Mouse (Mus musculus) liver, adult 2 months (tissue): ENCODE data around the gene Syn3. TPM values are rescaled to one million over a fixed set of nuclear protein-coding genes. Genes with fewer than 3 reads are reported as not detected.
"Not testable (repeated sequence)": the region's sequence is repeated elsewhere in the genome, so short reads cannot be mapped to it uniquely, and the experiment has no call there.

Experiments
- DNase-seq: peaks from one replicate; pipeline ENCODE4 v3.0.0-alpha.2; 2011; ENCODE audit warnings: low read depth, low spot score; ENCODE audit errors: extremely low read depth
- H3K27ac ChIP-seq: fragments of 200-500 bp; replicated peaks from 2 replicates; pipeline ENCODE4 v1.5.1; 2012; ENCODE audit warnings: low read depth, mild to moderate bottlenecking, control low read depth, inconsistent platforms, low read length; ENCODE audit not compliant: insufficient read depth
- H3K27me3 ChIP-seq: fragments of 200-500 bp; 2 replicates; pipeline ENCODE4 v1.6.1; 2012; ENCODE audit warnings: mild to moderate bottlenecking, moderate library complexity, low read length, inconsistent platforms; ENCODE audit not compliant: control insufficient read depth, insufficient read depth
- H3K36me3 ChIP-seq: fragments of 200-500 bp; 2 replicates; pipeline ENCODE4 v1.6.1; 2012; ENCODE audit warnings: low read length, inconsistent platforms; ENCODE audit not compliant: control insufficient read depth, insufficient read depth
- H3K4me1 ChIP-seq: fragments of 200-500 bp; 2 replicates; pipeline ENCODE4 v1.6.1; 2011; ENCODE audit warnings: low read length; ENCODE audit not compliant: control insufficient read depth, insufficient read depth
- H3K4me3 ChIP-seq: fragments of 200-500 bp; 2 replicates; pipeline ENCODE4 v1.5.1; 2011; ENCODE audit warnings: low read depth, mild to moderate bottlenecking, control low read depth, low read length, moderate library complexity; ENCODE audit not compliant: insufficient read depth
- H3K79me2 ChIP-seq: fragments of 200-500 bp; 2 replicates; pipeline ENCODE4 v1.6.1; 2012; ENCODE audit warnings: inconsistent platforms, mild to moderate bottlenecking, low read length, moderate library complexity; ENCODE audit not compliant: control insufficient read depth, insufficient read depth
- H3K9ac ChIP-seq: fragments of 200-500 bp; 2 replicates; pipeline ENCODE4 v1.6.1; 2012; ENCODE audit warnings: low read depth, mild to moderate bottlenecking, control low read depth, inconsistent platforms, low read length
- CTCF ChIP-seq: fragments of 200-500 bp; IDR thresholded peaks from 2 replicates; pipeline ENCODE4 v1.5.1; 2011; ENCODE audit warnings: low read depth, low read length, control low read depth
- POLR2A ChIP-seq: fragments of 200-500 bp; IDR thresholded peaks from 2 replicates; pipeline ENCODE4 v1.6.1; 2011; ENCODE audit warnings: low read length, control low read depth; ENCODE audit not compliant: insufficient read depth; ENCODE audit errors: extremely low read depth
- WGBS: fragments of 180-500 bp; shearing (Covaris S2); methylation state at CpG from one replicate; pipeline ENCODE4 v1.1.7; 2018; 5-methylcytosine and 5-hydroxymethylcytosine counted together
- polyA plus RNA-seq: library from polyadenylated mRNA; depleted of rRNA; stranded (reverse); fragments of >200 nt; gene quantifications from 2 replicates; pipeline ENCODE4 v1.2.3, GENCODE M21; 2012
- total RNA-seq: library from RNA; depleted of rRNA; stranded (reverse); fragments of >200 nt; gene quantifications from 2 replicates; pipeline ENCODE4 v1.2.3, GENCODE M21; 2014

The Syn3 gene
- total and polyA plus RNA-seq, 2 experiments = 0.81 to 0.83 TPM

- no peak overlapping the region for H3K27ac ChIP-seq
- no peaks in the 10 kb centered on the region for H3K27me3 ChIP-seq
- H3K79me2 ChIP-seq = no peaks in the 10 kb centered on the region
- H3K4me3 ChIP-seq = no peak overlapping the region
- WGBS = 93% methylated on average over 8 of the region's 8 CpGs
- no peak for DNase-seq
- TF ChIP-seq POLR2A (no peak), CTCF (no peak)
- peaks cover 33% of the 10 kb centered on the region for H3K36me3 ChIP-seq
- no peak overlapping the region for H3K9ac ChIP-seq
- no peaks in the 10 kb centered on the region for H3K4me1 ChIP-seq
Measured at GRCm38 (mm10) chr10:86044066-86044465, 454.6 kb downstream of the Syn3 start.

GRCm38 (mm10) chr10:86043651-86044050 lies 455.0 kb downstream of the Syn3 start:
- Histone ChIP-seq H3K9ac (no peak overlapping the region), H3K27me3 (no peaks in the 10 kb centered on the region), H3K79me2 (no peaks in the 10 kb centered on the region), H3K4me1 (no peaks in the 10 kb centered on the region), H3K4me3 (no peak overlapping the region), H3K27ac (no peak overlapping the region), H3K36me3 (peaks cover 30% of the 10 kb centered on the region)
- DNase-seq = no peak
- WGBS = 89% methylated on average over 4 of the region's 4 CpGs
- no peak for TF ChIP-seq POLR2A
- no peak for TF ChIP-seq CTCF

GRCm38 (mm10) chr10:86034007-86034728 lies 464.5 kb downstream of the Syn3 start:
- H3K27me3 ChIP-seq = no peaks in the 10 kb centered on the region
- H3K4me3 ChIP-seq = no peak overlapping the region
- TF ChIP-seq CTCF (no peak), POLR2A (no peak)
- H3K79me2 ChIP-seq = no peaks in the 10 kb centered on the region
- H3K9ac ChIP-seq = no peak overlapping the region
- 76% methylated on average over 2 of the region's 2 CpGs for WGBS
- no peaks in the 10 kb centered on the region for H3K4me1 ChIP-seq
- H3K27ac ChIP-seq = no peak overlapping the region
- DNase-seq = no peak
- peaks cover 41% of the 10 kb centered on the region for H3K36me3 ChIP-seq

- no peaks in the 10 kb centered on the region for H3K27me3 ChIP-seq
- WGBS = 96% methylated on average over 3 of the region's 3 CpGs
- no peak for DNase-seq
- no peak overlapping the region for H3K27ac ChIP-seq
- H3K79me2 ChIP-seq = no peaks in the 10 kb centered on the region
- H3K36me3 ChIP-seq = peaks cover 44% of the 10 kb centered on the region
- H3K4me1 ChIP-seq = no peaks in the 10 kb centered on the region
- H3K4me3 ChIP-seq = no peak overlapping the region
- no peak overlapping the region for H3K9ac ChIP-seq
- no peak for TF ChIP-seq POLR2A
- no peak for TF ChIP-seq CTCF
Measured at GRCm38 (mm10) chr10:86032517-86032916, 466.2 kb downstream of the Syn3 start.

- Histone ChIP-seq H3K27me3 (no peaks in the 10 kb centered on the region), H3K9ac (no peak overlapping the region), H3K79me2 (no peaks in the 10 kb centered on the region), H3K27ac (no peak overlapping the region), H3K4me3 (no peak overlapping the region), H3K4me1 (no peaks in the 10 kb centered on the region), H3K36me3 (peaks cover 37% of the 10 kb centered on the region)
- 93% methylated on average over 7 of the region's 7 CpGs for WGBS
- no peak for DNase-seq
- TF ChIP-seq CTCF (no peak), POLR2A (no peak)
Measured at GRCm38 (mm10) chr10:86030743-86031142, 468.0 kb downstream of the Syn3 start.

DNA sequence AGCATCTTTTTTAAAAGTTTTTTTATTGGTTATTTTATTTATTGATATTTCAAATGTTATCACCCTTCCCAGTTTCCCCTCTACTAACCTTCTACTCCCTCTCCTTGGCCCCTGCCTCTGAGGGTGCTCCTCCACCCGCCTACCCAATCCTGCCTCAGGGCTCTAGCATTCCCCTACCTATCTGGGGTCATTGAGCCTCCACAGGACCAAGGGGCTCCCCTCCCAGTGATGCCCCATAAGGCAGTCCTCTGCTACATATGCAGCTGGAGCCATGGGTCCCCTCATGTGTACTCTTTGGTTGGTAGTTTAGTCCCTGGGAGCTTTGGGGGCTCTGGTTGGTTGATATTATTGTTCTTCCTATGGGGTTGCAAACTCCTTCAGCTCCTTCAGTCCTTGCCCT lies 471.9 kb downstream of the Syn3 start:
- H3K4me1 ChIP-seq, H3K27me3 ChIP-seq, H3K9ac ChIP-seq, DNase-seq, H3K79me2 ChIP-seq, H3K27ac ChIP-seq, H3K4me3 ChIP-seq: not testable (repeated sequence)
- peaks cover 24% of the 10 kb centered on the region; the same call in 1 of the 2 replicates for H3K36me3 ChIP-seq
- 100% methylated on average over 1 of the region's 1 CpGs for WGBS
